Mouse (Mus musculus) small intestine, adult 2 months (tissue): ENCODE results near the gene Gm17490. TPM values are rescaled to one million over a fixed set of nuclear protein-coding genes. Genes with fewer than 3 reads are reported as not detected.

Experiments
- H3K27ac ChIP-seq: fragments of 200-500 bp; 2 replicates; pipeline ENCODE4 v1.5.1; 2012; ENCODE audit warnings: low read depth, low read length, control low read depth, inconsistent platforms; ENCODE audit not compliant: insufficient read depth
- H3K27me3 ChIP-seq: fragments of 200-500 bp; 2 replicates; pipeline ENCODE4 v1.6.1; 2012; ENCODE audit warnings: mild to moderate bottlenecking, moderate library complexity, low read length, inconsistent platforms; ENCODE audit not compliant: control insufficient read depth, insufficient read depth
- H3K36me3 ChIP-seq: fragments of 200-500 bp; 2 replicates; pipeline ENCODE4 v1.6.1; 2012; ENCODE audit warnings: mild to moderate bottlenecking, low read length, control low read depth, inconsistent platforms; ENCODE audit not compliant: control insufficient read depth, insufficient read depth
- H3K4me1 ChIP-seq: fragments of 200-500 bp; 2 replicates; pipeline ENCODE4 v1.6.1; 2012; ENCODE audit warnings: low read length, inconsistent platforms, mixed read lengths; ENCODE audit not compliant: control insufficient read depth, insufficient read depth, insufficient read length
- H3K4me3 ChIP-seq: fragments of 200-500 bp; 2 replicates; pipeline ENCODE4 v1.5.1; 2012; ENCODE audit warnings: low read depth, mild to moderate bottlenecking, control low read depth, inconsistent platforms, low read length, moderate library complexity
- CTCF ChIP-seq: fragments of 200-500 bp; IDR thresholded peaks from 2 replicates; pipeline ENCODE4 v1.5.1; 2012; ENCODE audit warnings: low read depth, mild to moderate bottlenecking, control low read depth, inconsistent platforms, low read length, moderate library complexity, mixed read lengths; ENCODE audit not compliant: insufficient replicate concordance, insufficient read length; ENCODE audit errors: extremely low read depth
- POLR2A ChIP-seq: fragments of 200-500 bp; IDR thresholded peaks from 2 replicates; pipeline ENCODE4 v1.6.1; 2012; ENCODE audit warnings: low read depth, mild to moderate bottlenecking, control low read depth, inconsistent platforms, low read length, moderate library complexity
- WGBS: fragments of 180-500 bp; shearing (Covaris S2); methylation state at CpG from one replicate; pipeline ENCODE4 v1.1.7; 2018; 5-methylcytosine and 5-hydroxymethylcytosine counted together
- polyA plus RNA-seq: library from polyadenylated mRNA; depleted of rRNA; stranded (reverse); fragments of >200 nt; gene quantifications from 2 replicates; pipeline ENCODE4 v1.2.3, GENCODE M21; 2012; rRNA removed

Gene Gm17490
- polyA plus RNA-seq, 1 experiment: not detected

GRCm38 (mm10) chr2:11579399-11579798 lies 46.7 kb downstream of the Gm17490 start:
- Histone ChIP-seq H3K27ac (no peak overlapping the region), H3K27me3 (no peaks in the 10 kb centered on the region), H3K4me3 (no peak overlapping the region), H3K4me1 (no peaks in the 10 kb centered on the region), H3K36me3 (peaks cover 4% of the 10 kb centered on the region; the same call in 1 of the 2 replicates)
- 90% methylated on average over 4 of the region's 4 CpGs for WGBS
- no peak for TF ChIP-seq CTCF

GRCm38 (mm10) chr2:11578187-11578586 lies 47.9 kb downstream of the Gm17490 start:
- WGBS: 89% methylated on average over 6 of the region's 6 CpGs
- Histone ChIP-seq H3K4me3 (no peak overlapping the region), H3K27me3 (no peaks in the 10 kb centered on the region), H3K4me1 (no peaks in the 10 kb centered on the region), H3K36me3 (peaks cover 3% of the 10 kb centered on the region; the same call in 1 of the 2 replicates), H3K27ac (no peak overlapping the region)
- no peak for TF ChIP-seq POLR2A
- no peak for TF ChIP-seq CTCF

Other genes starting within 250 kb of the Gm17490 start
- 14.2 and 15.5 TPM in 2 replicates for gene Pfkfb3, start 72.2 kb downstream of the Gm17490 start, polyA plus RNA-seq
- gene Rbm17, start 22.1 kb downstream of the Gm17490 start, polyA plus RNA-seq: 6.4 and 14.0 TPM in 2 replicates
- 0.11 and 0.33 TPM in 2 replicates for gene Il2ra, start 16.5 kb upstream of the Gm17490 start, polyA plus RNA-seq
- 29.0 and 33.8 TPM in 2 replicates for gene Il15ra, start 79.0 kb upstream of the Gm17490 start, polyA plus RNA-seq
- gene Fbh1, start 151.3 kb upstream of the Gm17490 start, polyA plus RNA-seq: 15.7 and 21.4 TPM in 2 replicates
- 24.9 and 52.1 TPM in 2 replicates for gene Ankrd16, start 151.6 kb upstream of the Gm17490 start, polyA plus RNA-seq